Mouse (Mus musculus) layer of hippocampus, adult 11-12 months (tissue): ENCODE data around the gene Mcidas.

ENCODE experiments used
- DNase-seq: peaks from one replicate; pipeline ENCODE4 v3.0.0; 2022; ENCODE audit warnings: low spot score

The Mcidas gene

GRCm38 (mm10) chr13:112993531-112994152 lies at the start of gene Mcidas:
TSS of gene Mcidas (plus strand) at chr13:112993845.
- no peak for DNase-seq

GRCm38 (mm10) chr13:112945312-112945711 lies 48.3 kb upstream of the Mcidas start:
- peak; percentile 31 for DNase-seq

GRCm38 (mm10) chr13:112945900-112946299 lies 47.7 kb upstream of the Mcidas start:
- no peak for DNase-seq

GRCm38 (mm10) chr13:112954067-112954466 lies 39.6 kb upstream of the Mcidas start:
- DNase-seq = peak; percentile 43

GRCm38 (mm10) chr13:112963081-112963480 lies 30.6 kb upstream of the Mcidas start:
- DNase-seq = no peak

DNA sequence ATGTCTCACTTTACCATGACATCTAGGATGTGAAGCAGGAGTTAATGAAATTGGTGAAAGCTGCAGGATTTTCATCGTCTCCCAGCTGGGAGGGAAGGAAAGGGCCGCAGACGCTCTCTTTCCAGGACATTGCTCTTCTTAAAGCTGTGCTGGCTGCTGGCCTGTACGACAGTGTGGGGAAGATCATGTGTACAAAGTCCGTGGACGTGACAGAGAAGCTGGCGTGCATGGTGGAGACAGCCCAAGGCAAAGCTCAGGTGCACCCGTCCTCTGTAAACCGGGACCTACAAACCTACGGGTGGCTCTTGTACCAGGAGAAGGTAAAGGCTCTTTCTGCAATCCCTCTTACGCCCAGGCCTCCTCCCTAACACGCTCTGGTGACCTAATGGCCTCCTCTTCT lies 29.2 kb upstream of the Mcidas start:
- DNase-seq = no peak

- no peak for DNase-seq
Observed at GRCm38 (mm10) chr13:112967267-112967666, 26.4 kb upstream of the Mcidas start.

- DNase-seq = no peak
Observed at GRCm38 (mm10) chr13:112976720-112977119, 16.9 kb upstream of the Mcidas start.

DNA sequence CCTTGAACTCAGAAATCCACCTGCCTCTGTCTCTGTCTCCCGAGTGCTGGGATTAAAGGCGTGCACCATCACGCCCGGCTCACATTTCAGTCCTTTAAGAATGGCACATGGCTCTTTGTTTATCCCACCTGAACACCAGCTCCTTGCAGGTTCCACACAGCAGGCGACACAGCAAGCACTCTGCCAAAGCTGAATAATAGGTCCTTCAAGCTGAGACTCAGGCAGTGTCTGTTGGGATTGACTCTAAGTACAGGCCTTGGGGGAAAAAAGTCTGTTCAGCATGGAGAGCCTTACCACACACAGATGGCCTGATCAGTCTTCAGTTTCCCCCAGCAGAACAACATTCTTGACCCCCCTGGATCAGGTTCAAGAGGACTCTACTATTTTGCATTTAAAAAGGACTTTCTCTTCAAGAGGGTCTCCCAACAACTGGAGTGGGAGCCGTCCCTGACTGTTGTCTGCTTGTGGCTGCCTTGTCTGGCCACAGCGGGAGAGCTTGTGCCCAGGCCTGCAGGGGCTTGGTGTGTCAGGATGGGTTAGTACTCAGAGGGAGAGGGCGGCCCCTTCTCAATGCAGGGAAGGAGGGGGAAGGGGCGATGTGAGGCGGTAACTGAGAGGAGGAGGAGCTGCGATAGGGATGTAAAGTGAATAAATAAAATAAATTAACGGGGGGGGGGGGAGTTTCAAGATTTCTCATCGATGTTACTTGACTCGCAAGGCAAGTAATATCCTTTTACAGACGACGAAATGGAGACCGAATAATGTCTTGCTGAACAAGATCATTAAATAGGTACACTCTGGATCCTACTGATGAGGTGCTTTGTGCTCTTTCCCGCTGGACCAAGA lies 7.8 kb upstream of the Mcidas start:
- no peak for DNase-seq

- no peak for DNase-seq
Observed at GRCm38 (mm10) chr13:112986451-112986950, 7.1 kb upstream of the Mcidas start.

DNA sequence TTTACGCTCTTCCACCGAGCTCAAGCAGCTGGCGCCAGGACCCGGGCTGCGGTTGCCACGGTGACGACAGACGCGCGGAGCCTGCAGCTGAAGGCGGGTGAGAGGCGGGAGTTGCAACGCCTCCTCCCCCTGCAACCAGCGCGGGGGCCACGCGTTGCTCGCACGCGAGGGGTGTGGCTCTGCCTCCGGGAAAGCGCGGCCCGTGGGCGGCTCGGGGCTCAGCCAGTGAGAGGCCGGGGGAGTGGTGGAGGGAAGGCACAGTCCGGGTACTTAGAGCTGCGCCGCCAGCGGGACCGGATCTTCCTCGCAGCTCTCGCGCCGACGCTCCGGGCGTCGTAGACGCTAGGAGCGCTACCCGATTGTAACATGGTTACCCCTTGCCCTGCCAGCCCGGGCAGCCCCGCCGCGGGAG lies 6.1 kb upstream of the Mcidas start, which contains the start of gene Ccno:
Ccno (plus strand) TSS at position 271 of the 412 bp plus-strand sequence.
- peak; percentile 93 for DNase-seq

DNA sequence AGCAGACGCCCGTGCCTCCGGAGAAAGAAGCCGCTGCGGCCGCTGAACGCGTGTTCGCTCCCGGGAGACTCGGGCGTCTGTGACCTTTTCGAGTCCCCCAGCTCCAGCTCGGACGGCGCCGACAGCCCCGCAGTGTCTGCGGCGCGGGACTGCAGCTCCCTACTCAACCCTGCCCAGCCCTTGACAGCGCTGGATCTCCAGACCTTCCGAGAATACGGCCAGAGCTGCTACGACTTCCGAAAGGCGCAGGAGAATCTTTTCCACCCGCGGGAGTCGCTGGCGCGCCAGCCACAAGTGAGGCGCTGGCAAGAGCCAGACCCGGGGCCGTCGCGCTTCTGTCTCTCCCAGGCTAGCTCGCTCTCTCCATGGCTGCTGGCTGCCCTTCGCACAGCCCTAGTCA lies 5.7 kb upstream of the Mcidas start:
- DNase-seq = no peak

DNA sequence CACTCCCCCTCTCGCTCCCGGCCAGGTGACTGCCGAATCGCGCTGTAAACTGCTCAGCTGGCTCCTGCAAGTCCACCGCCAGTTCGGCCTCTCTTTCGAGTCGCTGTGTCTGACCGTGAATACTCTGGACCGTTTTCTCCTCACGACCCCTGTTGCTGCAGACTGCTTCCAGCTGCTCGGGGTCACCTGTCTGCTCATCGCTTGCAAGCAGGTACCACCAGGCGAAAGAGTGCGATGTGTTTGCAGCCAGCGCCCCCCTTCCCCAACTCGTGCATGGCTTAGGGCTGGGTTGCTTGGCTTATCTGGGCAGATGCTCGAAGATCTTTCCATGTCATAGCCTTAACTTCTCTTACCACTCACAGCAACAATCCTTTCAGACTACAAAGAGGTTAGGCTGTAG lies 4.8 kb upstream of the Mcidas start:
- DNase-seq = no peak

GRCm38 (mm10) chr13:112989541-112989940 lies 4.1 kb upstream of the Mcidas start:
- no peak for DNase-seq

- no peak for DNase-seq
Observed at GRCm38 (mm10) chr13:112990346-112990745, 3.3 kb upstream of the Mcidas start.

DNA sequence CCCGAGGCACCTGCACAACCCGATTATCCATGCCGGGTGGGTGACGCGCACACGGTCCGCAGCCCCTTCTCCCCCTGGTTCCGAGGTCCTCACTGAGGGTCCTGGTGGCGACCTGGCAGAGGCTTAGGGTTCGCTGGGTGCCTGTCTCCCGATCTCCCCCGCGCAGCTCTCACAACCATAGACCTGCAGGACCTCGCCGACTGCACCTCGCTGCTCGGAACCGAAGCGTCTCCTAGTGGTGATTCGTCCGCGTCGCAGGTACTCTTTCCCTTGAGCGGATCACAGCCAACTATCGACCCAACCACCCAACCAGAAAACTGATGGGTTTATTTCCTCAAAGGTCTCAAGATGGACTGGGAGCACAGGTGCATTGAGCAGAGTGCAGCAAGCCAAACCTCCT lies 546 bp downstream of the Mcidas start:
- DNase-seq = peak; percentile 61

- DNase-seq = no peak
Observed at GRCm38 (mm10) chr13:112996407-112996806, 2.8 kb downstream of the Mcidas start.

DNA sequence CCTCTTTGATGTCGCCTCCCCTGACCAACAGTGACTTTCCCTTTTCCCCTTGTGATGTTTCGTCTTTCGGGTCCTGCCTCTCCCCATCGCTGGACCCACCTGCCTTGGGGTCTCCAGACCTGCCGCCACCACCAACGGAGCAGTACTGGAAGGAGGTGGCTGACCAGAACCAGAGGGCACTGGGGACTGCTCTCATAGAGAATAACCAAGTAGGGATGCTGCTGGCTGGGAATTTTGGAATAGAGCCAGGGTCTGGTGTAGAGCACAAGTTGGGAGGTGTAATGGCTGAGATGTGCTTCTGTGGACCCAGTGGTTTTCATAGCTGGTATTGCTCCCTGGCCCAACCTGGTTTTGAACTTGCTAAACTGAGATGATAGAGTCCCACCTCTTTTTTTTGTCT lies 3.7 kb downstream of the Mcidas start:
- DNase-seq = no peak

DNA sequence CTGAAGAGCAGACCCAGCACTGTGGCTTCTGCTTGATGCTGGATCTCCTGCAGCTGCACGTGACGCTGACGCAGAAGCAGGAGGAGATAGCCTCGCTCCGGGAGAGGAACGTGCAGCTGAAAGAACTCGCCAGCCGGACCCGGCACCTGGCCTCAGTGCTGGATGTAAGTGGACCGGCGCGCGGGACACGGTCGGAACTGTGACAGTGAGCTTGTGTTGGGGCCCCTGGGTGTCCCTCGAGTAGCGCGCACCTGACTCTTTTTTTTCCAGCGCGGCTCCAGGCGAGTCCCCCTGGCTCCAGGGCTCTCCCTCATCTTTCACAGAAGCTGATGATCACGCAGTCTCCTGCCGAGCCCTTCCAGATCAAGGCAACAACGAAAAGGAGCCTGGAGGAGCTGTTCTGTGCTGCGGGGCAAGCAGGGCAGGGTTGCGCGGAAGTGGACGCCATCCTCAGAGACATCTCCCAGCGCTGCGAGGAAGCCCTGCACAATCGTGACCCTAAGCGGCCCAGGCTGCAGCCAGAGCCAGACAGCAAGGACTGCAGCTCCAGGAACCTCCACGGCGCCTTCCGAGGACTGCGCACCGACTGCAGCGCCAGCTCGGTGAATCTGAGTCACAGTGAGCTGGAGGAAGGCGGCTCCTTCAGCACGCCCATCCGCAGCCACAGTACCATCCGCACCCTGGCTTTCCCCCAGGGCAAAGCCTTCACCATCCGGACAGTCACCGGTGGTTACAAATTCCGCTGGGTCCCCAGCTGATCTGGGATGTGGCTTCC lies 5.0 kb downstream of the Mcidas start:
- DNase-seq = no peak

- no peak for DNase-seq
Observed at GRCm38 (mm10) chr13:113000090-113000489, 6.4 kb downstream of the Mcidas start.

- no peak for DNase-seq
Observed at GRCm38 (mm10) chr13:113000576-113001318, 7.1 kb downstream of the Mcidas start.

DNA sequence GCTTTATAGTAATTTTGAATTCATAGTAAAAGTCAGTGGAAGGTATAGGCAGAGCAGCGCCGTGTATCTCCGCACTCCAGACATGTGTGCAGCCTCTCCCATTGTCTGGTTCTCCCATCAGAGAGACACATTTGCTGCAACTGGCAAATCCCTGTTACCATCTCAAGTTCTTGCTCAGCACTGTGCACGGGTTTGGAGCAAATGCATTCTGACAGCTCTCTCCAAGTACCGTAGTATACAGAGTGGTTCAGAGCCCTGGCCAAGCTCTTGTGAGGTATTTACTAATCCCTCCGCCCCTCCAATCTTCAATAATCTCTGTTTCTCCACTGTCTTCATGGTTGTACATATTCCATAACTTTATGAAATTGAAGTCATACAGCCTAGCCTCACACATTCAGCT lies 19.0 kb downstream of the Mcidas start:
- no peak for DNase-seq
